Mouse (Mus musculus) heart, adult 2 months (tissue): ENCODE measurements around the gene Slc25a21.

Experiments used
- CTCF ChIP-seq: fragments of 200-600 bp; IDR thresholded peaks from 2 replicates; pipeline ENCODE4 v1.8.1; 2022; ENCODE audit warnings: antibody characterized with exemption, mild to moderate bottlenecking, moderate library complexity
- EP300 ChIP-seq: fragments of 200-500 bp; IDR thresholded peaks from 2 replicates; pipeline ENCODE4 v1.6.1; 2011; ENCODE audit warnings: low read depth, low read length, control low read depth; ENCODE audit not compliant: insufficient read depth
- POLR2A ChIP-seq: fragments of 200-500 bp; IDR thresholded peaks from 2 replicates; pipeline ENCODE4 v1.6.1; 2011; ENCODE audit warnings: mild to moderate bottlenecking, low read depth, low read length, control low read depth; ENCODE audit not compliant: insufficient read depth

GRCm38 (mm10) chr12:56822122-56822521 is 375.1 kb downstream of the Slc25a21 start:
- TF ChIP-seq POLR2A: no peak
- no peak for TF ChIP-seq EP300
- TF ChIP-seq CTCF: no peak
